ENCODE assay signal across 9 mouse cellular contexts in genomic region chr5:117134066-117134888, GRCm38 (mm10). TPM values are rescaled to one million over a fixed set of nuclear protein-coding genes. Genes with fewer than 3 reads are reported as not detected.
DNase-seq lines count a peak whose midpoint lies in the region; ATAC-seq and TF ChIP-seq lines count a peak whose summit lies in the region.
"Had no signal": no experiment of that assay in that cellular context is flagged by ENCODE, and none has a peak within 500 bp of the region (broad histone marks: within the 10 kb centered on the region; RNA-seq: fewer than 3 reads in every experiment).

No protein-coding gene starts in this region.

- no peak for TF ChIP-seq CTCF in G1E (IDR thresholded peaks at IDR 0.05; ENCODE audit: low read depth, low read length)

- WGBS in hindbrain, embryonic 13.5 days, result 86% methylated on average over 19 of the region's 19 CpGs
- 81% methylated on average over 19 of the region's 19 CpGs for WGBS in neural tube, embryonic 15.5 days

- H3K9ac ChIP-seq in hindbrain, embryonic 13.5 days, result no peak overlapping the region
- H3K9ac ChIP-seq in neural tube, embryonic 15.5 days (replicated peaks), result no peak overlapping the region
- H3K9ac ChIP-seq: embryonic facial prominence, embryonic 12.5 days had no signal

- peak overlapping the region; percentile 73 for H3K4me3 ChIP-seq in G1E (ENCODE audit: low read depth, low read length)
- H3K4me3 ChIP-seq in megakaryocyte, embryonic 14.5 days (replicated peaks), result peak overlapping the region; percentile 96
- no peak overlapping the region for H3K4me3 ChIP-seq in hindbrain, embryonic 13.5 days
- no peak overlapping the region for H3K4me3 ChIP-seq in neural tube, embryonic 15.5 days (replicated peaks)
- H3K4me3 ChIP-seq: embryonic facial prominence, embryonic 12.5 days had no signal

- H3K27ac ChIP-seq in hindbrain, embryonic 13.5 days, result no peak overlapping the region
- no peak overlapping the region for H3K27ac ChIP-seq in neural tube, embryonic 15.5 days (replicated peaks)
- H3K27ac ChIP-seq: embryonic facial prominence, embryonic 12.5 days had no signal

- ATAC-seq in G1E (ENCODE audit: extremely low read depth, insufficient number of reproducible peaks, low FRiP score, poor library complexity, severe bottlenecking), result peak; percentile 36
- ATAC-seq in hindbrain, embryonic 13.5 days (ENCODE audit: low FRiP score), result no peak
- no peak for ATAC-seq in neural tube, embryonic 15.5 days (ENCODE audit: low FRiP score)

- no peak overlapping the region for H3K4me2 ChIP-seq in hindbrain, embryonic 13.5 days
- no peak overlapping the region for H3K4me2 ChIP-seq in neural tube, embryonic 15.5 days
- H3K4me2 ChIP-seq: embryonic facial prominence, embryonic 12.5 days had no signal

- H3K9me3 ChIP-seq in G1E (replicated peaks), result no peaks in the 10 kb centered on the region
- H3K9me3 ChIP-seq in megakaryocyte, embryonic 14.5 days, result no peaks in the 10 kb centered on the region
- H3K9me3 ChIP-seq in hindbrain, embryonic 13.5 days, result no peaks in the 10 kb centered on the region
- H3K9me3 ChIP-seq in neural tube, embryonic 15.5 days (replicated peaks), result no peaks in the 10 kb centered on the region
- H3K9me3 ChIP-seq: embryonic facial prominence, embryonic 12.5 days had no signal

- H3K36me3 ChIP-seq in G1E (replicated peaks), result peaks cover 44% of the 10 kb centered on the region
- peaks cover 50% of the 10 kb centered on the region for H3K36me3 ChIP-seq in megakaryocyte, embryonic 14.5 days (replicated peaks; ENCODE audit: low read length)
- H3K36me3 ChIP-seq in hindbrain, embryonic 13.5 days, result no peaks in the 10 kb centered on the region
- no peaks in the 10 kb centered on the region for H3K36me3 ChIP-seq in neural tube, embryonic 15.5 days
- H3K36me3 ChIP-seq: embryonic facial prominence, embryonic 12.5 days had no signal

- peak; percentile 71 for DNase-seq in adrenal gland, adult 2 months
- no peak for DNase-seq in adrenal gland, postnatal 25 days
- peak; percentile 36 for DNase-seq in G1E (ENCODE audit: low spot score)
- DNase-seq in induced T-regulatory cell, adult 2 months (ENCODE audit: low read depth), result peak; percentile 77
- no peak for DNase-seq in right cerebral cortex, postnatal 14 days

- H3K4me1 ChIP-seq in G1E (ENCODE audit: insufficient read depth, low read depth, low read length), result peaks cover 67% of the 10 kb centered on the region
- H3K4me1 ChIP-seq in megakaryocyte, embryonic 14.5 days, result peaks cover 72% of the 10 kb centered on the region
- peaks cover 19% of the 10 kb centered on the region for H3K4me1 ChIP-seq in hindbrain, embryonic 13.5 days (replicated peaks)
- H3K4me1 ChIP-seq in neural tube, embryonic 15.5 days, result peaks cover 8% of the 10 kb centered on the region

- H3K27me3 ChIP-seq in G1E (ENCODE audit: insufficient read depth, low read length), result no peaks in the 10 kb centered on the region
- no peaks in the 10 kb centered on the region for H3K27me3 ChIP-seq in megakaryocyte, embryonic 14.5 days (replicated peaks)
- no peaks in the 10 kb centered on the region for H3K27me3 ChIP-seq in hindbrain, embryonic 13.5 days
- H3K27me3 ChIP-seq in neural tube, embryonic 15.5 days (replicated peaks), result no peaks in the 10 kb centered on the region
- H3K27me3 ChIP-seq: embryonic facial prominence, embryonic 12.5 days had no signal

RNA-seq across cellular contexts. Expression of gene Taok3, which starts 14.3 kb away (rescaled TPM):
- 10 to 100 TPM; 30.9 to 36.0 TPM for total RNA-seq in adrenal gland, adult 2 months (2021)
- 5.4 and 9.0 TPM in 2 replicates for polyA plus RNA-seq in adrenal gland, adult 2 months (2012; rRNA removed)
- total RNA-seq in adrenal gland, postnatal 25 days (2021), result 35.0 and 51.8 TPM in 2 replicates
- total RNA-seq in G1E (2014; fragmentation: Nextera tagmentation), result 213 and 225 TPM in 2 replicates
- total RNA-seq in G1E (2017), result 126 and 139 TPM in 2 replicates
- polyA plus RNA-seq in G1E (2012), result 57.5 and 58.4 TPM in 2 replicates
- polyA plus RNA-seq in megakaryocyte, embryonic 14.5 days (2012; ENCODE audit: insufficient read depth, low replicate concordance), result 75.0 and 157 TPM in 2 replicates
- 47.0 and 50.0 TPM in 2 replicates for polyA plus RNA-seq in hindbrain, embryonic 13.5 days (2015; fragmentation: Nextera tagmentation; extraction: Ambion mirVana)
- 63.8 and 67.1 TPM in 2 replicates for polyA plus RNA-seq in neural tube, embryonic 15.5 days (2015; fragmentation: Nextera tagmentation; extraction: Ambion mirVana)

RNA-seq across cellular contexts. Expression of gene Suds3, which starts 18.4 kb away (rescaled TPM):
- 100 to 1,000 TPM; 106 to 144 TPM for total RNA-seq in adrenal gland, adult 2 months (2021)
- 61.5 and 68.0 TPM in 2 replicates for polyA plus RNA-seq in adrenal gland, adult 2 months (2012; rRNA removed)
- total RNA-seq in adrenal gland, postnatal 25 days (2021), result 119 and 125 TPM in 2 replicates
- total RNA-seq in G1E (2014; fragmentation: Nextera tagmentation), result 27.3 and 36.3 TPM in 2 replicates
- total RNA-seq in G1E (2017), result 83.3 and 92.8 TPM in 2 replicates
- polyA plus RNA-seq in G1E (2012), result 56.2 and 61.0 TPM in 2 replicates
- 37.1 and 38.0 TPM in 2 replicates for polyA plus RNA-seq in megakaryocyte, embryonic 14.5 days (2012; ENCODE audit: insufficient read depth, low replicate concordance)
- 83.2 and 90.5 TPM in 2 replicates for polyA plus RNA-seq in hindbrain, embryonic 13.5 days (2015; fragmentation: Nextera tagmentation; extraction: Ambion mirVana)
- polyA plus RNA-seq in neural tube, embryonic 15.5 days (2015; fragmentation: Nextera tagmentation; extraction: Ambion mirVana), result 79.4 and 81.9 TPM in 2 replicates

Comparison
In these comparisons a context has a peak if more than half of its experiments do, and no peak if none do; other contexts are left out.
1. DNase-seq: peak in adrenal gland, adult 2 months (single experiment), G1E (single experiment) and induced T-regulatory cell, adult 2 months (single experiment); none in adrenal gland, postnatal 25 days (single experiment) and right cerebral cortex, postnatal 14 days (single experiment).
2. H3K4me3 ChIP-seq: peak in G1E (single experiment) and megakaryocyte, embryonic 14.5 days (single experiment); none in hindbrain, embryonic 13.5 days (single experiment) and neural tube, embryonic 15.5 days (single experiment).